Mouse (Mus musculus): ENCODE measurements around the gene Rhobtb1.
A peak's percentile ranks its signal among the peaks of the same experiment; 100 is the strongest.

The Rhobtb1 gene

DNA sequence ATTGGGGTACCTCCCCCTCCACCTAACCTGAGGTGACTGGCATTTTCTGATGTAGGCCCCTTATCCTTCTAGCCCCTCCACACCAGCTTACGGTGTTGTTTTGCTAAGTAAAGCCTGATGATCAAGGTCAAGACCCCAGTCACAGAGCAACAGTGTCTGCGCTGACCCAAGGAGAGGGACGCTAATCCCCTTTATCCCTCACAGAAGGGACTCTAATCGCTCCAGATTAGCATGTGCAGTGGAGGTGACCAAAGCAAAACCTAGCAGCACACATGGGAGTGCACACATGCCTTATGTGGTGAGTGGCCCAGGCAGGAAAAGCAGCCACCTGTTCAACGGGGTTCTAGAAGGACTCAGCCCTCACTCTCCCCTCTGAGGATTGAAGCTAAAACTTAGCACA is 123.0 kb downstream of the Rhobtb1 start:
- DNase-seq (ENCODE audit: low spot score in 2 of 2) = no peak

DNA sequence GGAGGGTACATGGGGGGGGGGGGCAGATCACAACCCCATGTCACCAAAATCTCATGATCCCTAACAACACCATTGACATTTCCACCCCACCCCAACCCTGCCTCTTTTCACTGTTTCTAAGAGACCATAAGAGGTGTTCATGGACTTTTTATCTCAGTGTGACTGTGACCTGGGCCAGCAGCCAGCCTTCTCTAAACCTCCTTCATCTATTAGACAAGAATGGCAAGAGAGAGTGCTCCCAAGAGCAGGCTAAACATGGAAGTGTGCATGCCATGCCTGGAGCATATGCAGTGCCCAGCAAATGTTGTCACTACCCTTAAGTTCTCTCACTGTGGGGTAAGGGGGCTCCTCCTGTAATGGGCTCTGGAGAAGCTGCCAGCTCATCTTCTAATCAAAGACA is 123.5 kb downstream of the Rhobtb1 start:
- no peak for DNase-seq (ENCODE audit: low spot score in 2 of 2)

DNA sequence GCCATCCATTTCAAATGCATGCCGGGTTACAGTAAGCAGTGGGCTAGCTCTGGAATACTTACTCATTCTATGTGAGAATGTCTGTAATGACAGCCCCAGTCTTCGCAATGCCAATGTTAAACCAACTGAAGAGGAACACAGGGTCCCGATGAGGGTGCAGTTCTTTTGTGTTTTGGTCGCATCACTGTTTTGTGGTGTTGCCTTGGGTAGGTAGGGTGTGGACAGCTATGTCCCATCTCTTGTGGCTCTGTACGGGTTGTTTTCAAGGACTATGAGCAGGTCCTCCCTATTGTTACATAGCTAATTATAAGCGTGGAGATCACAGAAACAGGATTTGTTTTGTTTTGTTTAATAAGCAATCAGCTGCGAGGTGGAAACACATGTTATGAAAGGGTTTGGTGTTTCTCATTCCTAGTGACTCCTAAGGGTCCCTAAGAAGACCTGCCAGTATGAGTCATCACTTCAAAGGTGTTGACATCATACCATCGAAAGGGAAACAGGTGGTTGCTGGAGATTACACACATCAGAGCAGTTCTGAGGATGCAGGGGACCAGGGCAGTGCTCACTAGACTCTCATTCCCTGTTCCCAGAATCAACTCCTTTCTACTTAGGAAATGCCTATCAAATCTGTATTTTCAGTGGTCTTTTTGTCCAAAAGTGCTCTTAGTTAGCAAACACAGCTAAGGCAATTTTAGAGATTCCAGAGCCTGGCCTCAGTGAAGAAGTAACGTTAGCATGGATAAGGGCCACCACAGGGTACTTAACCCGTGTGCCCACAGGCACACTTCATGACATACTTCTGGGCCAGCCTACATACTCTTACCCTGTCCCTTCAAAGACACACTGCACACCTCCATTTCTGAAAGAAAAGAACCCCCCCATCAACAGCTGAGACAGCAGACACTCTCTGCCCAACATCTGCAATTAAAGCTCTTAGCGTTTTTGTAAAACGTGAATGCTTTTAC is 124.9 kb downstream of the Rhobtb1 start:
- no peak for DNase-seq (ENCODE audit: low spot score in 2 of 2)

DNA sequence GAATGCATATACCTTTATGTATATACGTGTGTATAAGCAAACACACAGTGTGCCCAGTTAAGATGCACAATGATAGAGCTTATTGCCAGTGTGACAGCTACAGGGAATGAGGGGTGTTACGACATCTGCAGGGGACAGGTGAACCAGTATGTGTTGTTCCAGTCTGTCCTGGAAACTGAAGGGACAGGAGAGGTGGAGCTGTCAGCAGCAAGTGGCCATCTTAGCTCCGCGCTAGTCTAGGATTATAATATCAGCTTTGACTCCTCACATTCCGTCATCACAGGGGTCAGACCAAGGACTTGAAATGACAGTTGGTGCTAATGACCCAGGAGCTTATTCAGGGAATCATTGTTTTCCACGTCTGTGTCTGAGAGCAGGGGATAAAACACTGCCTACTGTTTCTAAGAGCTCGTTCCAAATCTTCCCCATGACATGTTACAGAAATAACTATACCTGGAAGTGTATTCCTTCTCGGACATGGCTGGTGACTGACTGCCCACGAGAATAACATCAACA is 125.7 kb downstream of the Rhobtb1 start:
- DNase-seq (ENCODE audit: low spot score in 2 of 2) = no peak

GRCm38 (mm10) chr10:69278764-69279606 is 127.8 kb downstream of the Rhobtb1 start:
- no peak for DNase-seq (ENCODE audit: low spot score in 2 of 2)

GRCm38 (mm10) chr10:69279607-69279978 is 128.4 kb downstream of the Rhobtb1 start:
- DNase-seq (ENCODE audit: low spot score in 2 of 2) = peak in 1 of 2 experiments; percentile 9

DNA sequence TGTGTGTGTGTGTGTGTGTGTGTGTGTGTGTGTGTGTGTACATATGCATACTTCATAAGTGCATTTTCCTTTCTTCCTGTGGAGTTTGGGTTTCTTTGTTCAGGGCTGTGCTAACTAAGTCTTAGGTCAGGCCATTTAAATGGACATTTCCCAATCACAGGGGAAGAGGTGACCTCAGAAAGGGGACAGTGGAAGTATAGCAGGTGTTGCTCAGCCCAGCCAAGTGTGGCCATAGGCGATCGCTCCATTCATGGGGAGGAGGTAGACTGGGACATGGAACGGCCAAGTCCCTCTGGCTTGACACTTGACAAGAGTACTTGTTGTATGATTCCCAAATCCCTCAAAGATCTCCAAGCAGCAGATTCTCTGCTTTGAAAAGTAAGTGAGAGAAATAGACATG is 135.7 kb downstream of the Rhobtb1 start:
- no peak for DNase-seq (ENCODE audit: low spot score in 2 of 2)

- no peak for DNase-seq (ENCODE audit: low spot score in 2 of 2)
Observed at GRCm38 (mm10) chr10:69288086-69288485, 136.9 kb downstream of the Rhobtb1 start.

DNA sequence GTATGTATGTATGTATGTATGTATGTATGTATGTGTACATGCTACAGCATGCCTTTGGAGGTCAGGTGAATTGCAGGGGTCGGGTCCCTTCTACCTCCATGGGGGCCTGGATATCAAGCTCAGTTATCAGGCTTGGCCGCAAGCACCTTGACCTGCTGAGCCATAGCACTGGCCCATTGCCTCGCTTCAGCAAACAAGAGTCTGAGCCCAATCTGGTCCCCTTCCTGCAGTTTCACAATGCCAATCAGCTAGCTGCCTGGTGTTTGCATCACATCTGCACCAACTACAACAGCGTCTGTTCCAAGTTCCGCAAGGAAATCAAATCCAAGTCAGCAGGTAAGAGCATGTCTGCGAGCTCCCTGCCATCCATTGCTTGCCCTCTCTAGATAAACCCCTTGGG is 137.5 kb downstream of the Rhobtb1 start:
- no peak for DNase-seq (ENCODE audit: low spot score in 2 of 2)

DNA sequence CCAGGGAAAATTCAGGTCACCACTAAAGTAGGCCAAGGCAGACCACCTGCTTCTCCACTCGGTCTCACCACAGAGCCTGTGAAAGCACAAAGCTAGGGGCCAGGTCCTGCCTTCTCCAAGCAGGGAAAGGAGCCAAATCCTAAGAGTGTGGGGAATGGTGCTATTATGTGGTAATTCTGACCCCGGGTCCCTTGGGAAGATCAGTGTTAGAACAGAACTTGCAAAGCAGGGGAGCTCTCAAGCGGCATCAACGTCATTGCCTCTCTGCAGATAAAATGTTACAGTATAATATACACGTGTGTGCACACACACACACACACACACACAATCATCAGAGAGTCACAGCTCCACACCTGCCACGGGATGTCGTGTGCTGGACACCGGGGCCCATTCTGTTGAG is 139.5 kb downstream of the Rhobtb1 start:
- DNase-seq (ENCODE audit: low spot score in 2 of 2) = no peak

DNA sequence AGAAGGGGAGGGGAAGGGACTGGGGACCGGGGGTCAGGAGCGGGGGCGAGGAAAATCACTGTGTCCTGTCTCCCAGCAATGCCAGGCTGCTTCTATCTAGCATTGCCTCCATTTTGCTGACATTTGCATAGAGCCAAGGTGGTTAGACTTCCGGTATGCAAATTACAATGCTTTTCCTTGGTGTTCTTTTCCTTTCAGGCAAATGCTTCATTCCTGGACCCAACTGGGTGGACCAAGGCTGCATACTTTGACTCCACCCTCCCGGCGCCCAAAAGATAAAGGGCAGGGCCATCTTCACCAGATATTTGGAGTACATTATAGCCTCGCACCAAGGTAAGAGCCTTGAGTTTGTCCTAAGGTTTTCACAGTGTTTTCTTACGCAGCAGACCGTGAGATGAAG is 144.7 kb downstream of the Rhobtb1 start:
- DNase-seq (ENCODE audit: low spot score in 2 of 2) = no peak

GRCm38 (mm10) chr10:69299985-69300384 is 148.8 kb downstream of the Rhobtb1 start:
- DNase-seq (ENCODE audit: low spot score in 2 of 2) = no peak

- DNase-seq (ENCODE audit: low spot score in 2 of 2) = no peak
Observed at GRCm38 (mm10) chr10:69302667-69303066, 151.4 kb downstream of the Rhobtb1 start.

DNA sequence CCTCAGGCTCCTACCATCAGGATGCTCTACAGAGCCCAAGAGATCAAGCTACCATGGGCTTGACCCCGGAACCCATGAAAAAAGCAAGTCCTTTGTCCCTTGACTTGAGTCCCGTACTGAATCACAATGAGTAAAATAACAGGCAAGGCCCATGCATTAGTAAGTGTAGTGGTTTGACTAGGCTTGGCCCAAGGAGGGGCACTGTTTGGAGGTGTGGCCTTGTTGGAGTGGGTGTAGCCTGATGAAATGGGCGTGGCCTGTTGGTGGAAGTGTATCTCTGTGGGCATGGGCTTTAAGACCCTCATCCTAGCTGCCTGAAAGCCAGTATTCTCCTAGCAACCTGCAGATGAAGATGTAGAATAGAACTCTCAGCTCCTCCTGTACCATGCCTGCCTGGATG is 153.6 kb downstream of the Rhobtb1 start:
- no peak for DNase-seq (ENCODE audit: low spot score in 2 of 2)

GRCm38 (mm10) chr10:69305600-69305999 is 154.4 kb downstream of the Rhobtb1 start:
- DNase-seq (ENCODE audit: low spot score in 2 of 2) = no peak

DNA sequence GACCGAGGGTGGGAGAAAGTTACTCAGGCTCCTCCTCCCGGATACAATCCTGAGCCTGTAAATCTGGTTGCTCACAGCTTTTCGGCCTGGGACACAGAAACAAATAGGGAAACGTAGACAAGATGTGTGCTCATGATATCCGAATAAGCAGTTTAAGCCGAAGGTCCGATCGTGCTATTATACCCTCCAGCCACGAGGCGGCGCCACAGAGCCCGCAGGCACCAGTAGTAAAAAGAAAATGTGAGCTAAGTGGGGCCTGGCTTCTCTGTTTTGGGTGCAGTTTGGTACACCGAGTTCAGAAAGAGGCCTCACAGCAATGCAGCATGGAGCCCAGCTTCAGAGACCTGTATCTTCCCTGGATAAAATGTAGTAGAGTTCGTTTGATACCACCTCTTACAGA is 155.0 kb downstream of the Rhobtb1 start:
- DNase-seq (ENCODE audit: low spot score in 2 of 2) = peak in 1 of 2 experiments; percentile 7

DNA sequence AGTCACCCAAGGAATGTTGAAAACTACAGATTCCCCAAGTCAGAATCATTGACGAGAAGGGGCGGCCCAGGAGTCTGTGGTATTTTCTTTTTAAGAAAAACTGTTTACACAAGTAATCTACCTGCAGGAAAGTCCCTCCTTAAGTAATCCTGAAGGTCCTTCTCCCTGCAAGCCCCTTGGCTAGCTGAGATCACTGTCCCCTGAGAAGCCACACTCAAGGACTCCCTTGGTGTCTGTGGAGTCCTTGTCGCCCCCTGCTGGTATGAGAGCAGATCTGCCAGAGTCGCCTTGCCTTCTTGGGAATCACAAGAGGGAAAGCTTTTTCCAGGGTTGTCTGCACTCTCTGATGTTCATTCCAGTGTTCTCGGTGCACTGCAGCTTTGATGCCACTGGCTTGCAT is 155.8 kb downstream of the Rhobtb1 start:
- DNase-seq (ENCODE audit: low spot score in 2 of 2) = peak in 1 of 2 experiments; percentile 31

DNA sequence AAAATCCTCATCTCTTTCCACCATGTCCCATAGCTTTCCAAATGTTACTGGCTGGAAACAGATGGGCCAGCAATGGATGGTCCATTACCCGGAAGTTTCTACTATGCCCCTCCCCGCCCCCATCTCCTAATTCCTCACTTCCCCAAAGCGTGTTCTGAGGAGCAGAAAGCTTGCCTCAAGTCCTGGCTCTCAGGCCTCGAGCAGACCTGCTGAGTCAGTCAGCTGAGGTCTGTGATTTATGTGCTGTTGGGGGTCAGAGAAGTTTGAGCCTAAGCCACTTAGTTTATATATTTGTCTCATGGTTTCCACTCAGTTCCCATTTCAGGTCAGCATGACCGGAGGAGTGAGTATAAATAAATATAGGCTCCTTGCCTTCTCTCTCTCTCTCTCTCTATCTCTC is 157.9 kb downstream of the Rhobtb1 start:
- DNase-seq (ENCODE audit: low spot score in 2 of 2) = no peak

- no peak for DNase-seq (ENCODE audit: low spot score in 2 of 2)
Observed at GRCm38 (mm10) chr10:69311867-69312266, 160.6 kb downstream of the Rhobtb1 start.

GRCm38 (mm10) chr10:69313944-69314343 is 162.7 kb downstream of the Rhobtb1 start:
- DNase-seq (ENCODE audit: low spot score in 2 of 2) = no peak

- no peak for DNase-seq (ENCODE audit: low spot score in 2 of 2)
Observed at GRCm38 (mm10) chr10:69318514-69318913, 167.3 kb downstream of the Rhobtb1 start.

All from frontal cortex, postnatal 14 days (tissue).